10 mouse cellular contexts compared by ENCODE assay signal in the genomic region with DNA sequence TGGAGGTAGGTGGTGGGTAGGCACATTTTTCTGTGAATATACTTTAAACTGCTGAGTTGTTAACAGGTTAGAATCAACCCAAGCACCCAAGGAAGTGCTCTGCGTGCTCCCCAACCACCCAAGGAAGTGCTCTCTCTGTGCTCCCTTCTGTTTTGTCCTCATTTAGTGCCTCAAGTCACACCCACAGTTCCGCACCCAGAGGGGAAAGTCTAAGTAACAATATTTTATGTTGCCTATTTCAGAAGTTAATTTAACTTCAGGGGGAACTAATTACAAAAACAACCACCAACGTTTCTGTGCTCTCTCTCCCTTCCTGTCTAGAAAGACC.
DNase-seq lines count a peak whose midpoint lies in the region; ATAC-seq and TF ChIP-seq lines count a peak whose summit lies in the region.
"Had no signal": no experiment of that assay in that cellular context is flagged by ENCODE, and none has a peak within 500 bp of the region (broad histone marks: within the 10 kb centered on the region; RNA-seq: fewer than 3 reads in every experiment).

No protein-coding gene starts in this region.

- no peaks in the 10 kb centered on the region for H3K9me3 ChIP-seq in heart, embryonic 10.5 days
- H3K9me3 ChIP-seq in heart, embryonic 11.5 days (replicated peaks; ENCODE audit: control insufficient read depth, low read length), result no peaks in the 10 kb centered on the region
- H3K9me3 ChIP-seq in midbrain, embryonic 10.5 days (replicated peaks), result no peaks in the 10 kb centered on the region
- H3K9me3 ChIP-seq in midbrain, embryonic 14.5 days (ENCODE audit: control insufficient read depth, low read length), result no peaks in the 10 kb centered on the region
- H3K9me3 ChIP-seq in embryonic facial prominence, embryonic 10.5 days, result no peaks in the 10 kb centered on the region
- no peaks in the 10 kb centered on the region for H3K9me3 ChIP-seq in neural tube, embryonic 13.5 days
- no peaks in the 10 kb centered on the region for H3K9me3 ChIP-seq in intestine, postnatal 0 days (ENCODE audit: control insufficient read depth)
- H3K9me3 ChIP-seq: limb, embryonic 15.5 days had no signal

- peaks cover 90% of the 10 kb centered on the region for H3K4me1 ChIP-seq in heart, embryonic 10.5 days
- H3K4me1 ChIP-seq in heart, embryonic 11.5 days (ENCODE audit: control insufficient read depth, insufficient read depth, low read length), result peaks cover 70% of the 10 kb centered on the region
- H3K4me1 ChIP-seq in midbrain, embryonic 10.5 days, result peaks cover 90% of the 10 kb centered on the region
- H3K4me1 ChIP-seq in midbrain, embryonic 14.5 days (ENCODE audit: control insufficient read depth, insufficient read depth, low read length), result peaks cover 40% of the 10 kb centered on the region
- H3K4me1 ChIP-seq in embryonic facial prominence, embryonic 10.5 days, result peaks cover 81% of the 10 kb centered on the region
- peaks cover 81% of the 10 kb centered on the region for H3K4me1 ChIP-seq in neural tube, embryonic 13.5 days (replicated peaks)
- H3K4me1 ChIP-seq in intestine, postnatal 0 days (replicated peaks; ENCODE audit: control insufficient read depth, insufficient read depth, low read length), result peaks cover 10% of the 10 kb centered on the region

- H3K27me3 ChIP-seq in heart, embryonic 10.5 days (ENCODE audit: insufficient read depth, poor library complexity, severe bottlenecking), result no peaks in the 10 kb centered on the region
- H3K27me3 ChIP-seq in heart, embryonic 11.5 days (ENCODE audit: control insufficient read depth, insufficient read depth, low read length), result no peaks in the 10 kb centered on the region
- no peaks in the 10 kb centered on the region for H3K27me3 ChIP-seq in midbrain, embryonic 10.5 days (ENCODE audit: low read depth, poor library complexity, severe bottlenecking)
- H3K27me3 ChIP-seq in midbrain, embryonic 14.5 days (ENCODE audit: control insufficient read depth, insufficient read depth, low read length), result no peaks in the 10 kb centered on the region
- no peaks in the 10 kb centered on the region for H3K27me3 ChIP-seq in embryonic facial prominence, embryonic 10.5 days (replicated peaks; ENCODE audit: low read depth, poor library complexity, severe bottlenecking)
- H3K27me3 ChIP-seq in neural tube, embryonic 13.5 days, result no peaks in the 10 kb centered on the region
- no peaks in the 10 kb centered on the region for H3K27me3 ChIP-seq in intestine, postnatal 0 days (replicated peaks; ENCODE audit: control insufficient read depth, insufficient read depth, low read length)
- H3K27me3 ChIP-seq: limb, embryonic 15.5 days had no signal

- 65% methylated on average over 3 of the region's 3 CpGs for WGBS in heart, embryonic 10.5 days
- 71% methylated on average over 3 of the region's 3 CpGs for WGBS in heart, embryonic 11.5 days (ENCODE audit: insufficient replicate concordance)
- WGBS in midbrain, embryonic 10.5 days, result 80% methylated on average over 3 of the region's 3 CpGs
- 80% methylated on average over 3 of the region's 3 CpGs for WGBS in midbrain, embryonic 14.5 days
- WGBS in embryonic facial prominence, embryonic 10.5 days, result 72% methylated on average over 3 of the region's 3 CpGs
- 52% methylated on average over 3 of the region's 3 CpGs for WGBS in neural tube, embryonic 13.5 days
- whole genome bisulfite sequencing in intestine, postnatal 0 days, result 51% methylated on average over 3 of the region's 3 CpGs

- H3K9ac ChIP-seq in heart, embryonic 11.5 days (ENCODE audit: low read depth, low read length), result no peak overlapping the region
- H3K9ac ChIP-seq in midbrain, embryonic 14.5 days (replicated peaks; ENCODE audit: low read length), result no peak overlapping the region
- H3K9ac ChIP-seq in neural tube, embryonic 13.5 days, result no peak overlapping the region
- H3K9ac ChIP-seq in intestine, postnatal 0 days (ENCODE audit: low read depth, low read length), result no peak overlapping the region

- DNase-seq in heart, embryonic 10.5 days (ENCODE audit: low spot score), result no peak
- no peak for DNase-seq in midbrain, embryonic 10.5 days (ENCODE audit: low spot score)
- no peak for DNase-seq in midbrain, embryonic 14.5 days
- no peak for DNase-seq in embryonic facial prominence, embryonic 10.5 days (ENCODE audit: low spot score)
- no peak for DNase-seq in right cerebral cortex, postnatal 10 days (ENCODE audit: low spot score in 2 of 2)
- DNase-seq: adrenal gland, postnatal 25 days had no signal

- no peak overlapping the region for H3K4me3 ChIP-seq in heart, embryonic 10.5 days
- H3K4me3 ChIP-seq in heart, embryonic 11.5 days (ENCODE audit: low read depth, low read length), result no peak overlapping the region
- no peak overlapping the region for H3K4me3 ChIP-seq in midbrain, embryonic 10.5 days
- H3K4me3 ChIP-seq in midbrain, embryonic 14.5 days (replicated peaks; ENCODE audit: low read depth, low read length), result no peak overlapping the region
- H3K4me3 ChIP-seq in embryonic facial prominence, embryonic 10.5 days, result no peak overlapping the region
- no peak overlapping the region for H3K4me3 ChIP-seq in neural tube, embryonic 13.5 days
- H3K4me3 ChIP-seq in intestine, postnatal 0 days (ENCODE audit: low read depth, low read length), result no peak overlapping the region
- H3K4me3 ChIP-seq: limb, embryonic 15.5 days had no signal

- H3K4me2 ChIP-seq in heart, embryonic 11.5 days, result no peak overlapping the region
- H3K4me2 ChIP-seq in midbrain, embryonic 14.5 days (ENCODE audit: low read length), result no peak overlapping the region
- no peak overlapping the region for H3K4me2 ChIP-seq in neural tube, embryonic 13.5 days
- H3K4me2 ChIP-seq in intestine, postnatal 0 days (replicated peaks; ENCODE audit: low read depth), result no peak overlapping the region
- H3K4me2 ChIP-seq: limb, embryonic 15.5 days had no signal

- no peak for ATAC-seq in heart, embryonic 11.5 days (replicated peaks; ENCODE audit: insufficient number of reproducible peaks, low FRiP score, low TSS enrichment)
- no peak for ATAC-seq in midbrain, embryonic 14.5 days (ENCODE audit: low FRiP score, low TSS enrichment)
- no peak for ATAC-seq in neural tube, embryonic 13.5 days (ENCODE audit: low read depth)
- ATAC-seq in intestine, postnatal 0 days, result no peak

- peak overlapping the region; percentile 67; the same call in 1 of the 2 replicates for H3K27ac ChIP-seq in heart, embryonic 10.5 days
- H3K27ac ChIP-seq in heart, embryonic 11.5 days (ENCODE audit: low read depth, low read length), result no peak overlapping the region; the same call in 1 of the 2 replicates
- H3K27ac ChIP-seq in midbrain, embryonic 10.5 days (replicated peaks), result peak overlapping the region; percentile 59
- H3K27ac ChIP-seq in midbrain, embryonic 14.5 days (replicated peaks; ENCODE audit: low read depth, low read length), result no peak overlapping the region
- H3K27ac ChIP-seq in embryonic facial prominence, embryonic 10.5 days (replicated peaks), result peak overlapping the region; percentile 64; the same call in 1 of the 2 replicates
- peak overlapping the region; percentile 65; the same call in 1 of the 2 replicates for H3K27ac ChIP-seq in neural tube, embryonic 13.5 days (replicated peaks)
- no peak overlapping the region for H3K27ac ChIP-seq in intestine, postnatal 0 days (ENCODE audit: low read depth, low read length)
- H3K27ac ChIP-seq: limb, embryonic 15.5 days had no signal

- H3K36me3 ChIP-seq in heart, embryonic 10.5 days, result peaks cover 18% of the 10 kb centered on the region
- H3K36me3 ChIP-seq in heart, embryonic 11.5 days (ENCODE audit: control insufficient read depth, insufficient read depth, low read length), result peaks cover 5% of the 10 kb centered on the region; the same call in 1 of the 2 replicates
- peaks cover 81% of the 10 kb centered on the region for H3K36me3 ChIP-seq in midbrain, embryonic 10.5 days
- peaks cover 8% of the 10 kb centered on the region; the same call in 1 of the 2 replicates for H3K36me3 ChIP-seq in midbrain, embryonic 14.5 days (ENCODE audit: control insufficient read depth, insufficient read depth, low read length)
- peaks cover 67% of the 10 kb centered on the region for H3K36me3 ChIP-seq in embryonic facial prominence, embryonic 10.5 days (replicated peaks)
- no peaks in the 10 kb centered on the region for H3K36me3 ChIP-seq in neural tube, embryonic 13.5 days
- no peaks in the 10 kb centered on the region for H3K36me3 ChIP-seq in intestine, postnatal 0 days (ENCODE audit: control insufficient read depth, insufficient read depth)

- TF ChIP-seq CTCF in intestine, postnatal 0 days (IDR thresholded peaks at IDR 0.05; ENCODE audit: low read depth), result no peak

Comparison
In these comparisons a context has a peak if more than half of its experiments do, and no peak if none do; other contexts are left out.
1. H3K27ac ChIP-seq: peak in heart, embryonic 10.5 days (single experiment), midbrain, embryonic 10.5 days (single experiment), embryonic facial prominence, embryonic 10.5 days (single experiment) and neural tube, embryonic 13.5 days (single experiment); none in heart, embryonic 11.5 days (single experiment), midbrain, embryonic 14.5 days (single experiment) and intestine, postnatal 0 days (single experiment).